In the genomic region with DNA sequence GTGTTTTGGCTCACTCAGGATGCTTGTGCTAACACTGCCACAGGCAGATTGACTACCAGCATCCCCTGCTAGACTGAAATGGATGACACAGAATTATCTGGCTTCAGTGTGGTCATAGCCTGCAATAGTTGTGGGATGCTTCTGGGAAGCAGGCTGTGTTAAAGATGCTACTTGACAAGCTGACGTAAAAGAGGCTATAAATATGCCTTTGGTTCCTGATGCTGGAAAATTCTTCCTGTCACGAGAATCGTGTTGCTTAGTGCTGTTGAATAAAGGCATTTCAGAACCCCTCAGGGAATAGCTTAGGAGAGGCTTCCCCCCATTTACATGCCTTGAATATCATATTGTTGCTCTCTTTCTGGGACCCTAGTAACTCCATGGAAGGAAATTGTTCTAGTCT, we compare ENCODE assay signal across 18 mouse cellular contexts.
"Had no signal": no experiment of that assay in that cellular context is flagged by ENCODE, and none has a peak within 500 bp of the region (broad histone marks: within the 10 kb centered on the region; RNA-seq: fewer than 3 reads in every experiment).

No protein-coding gene starts in this region.

- DNase-seq: kidney, adult 8-10 months; kidney, postnatal 14 days; kidney, postnatal 4 days; liver, embryonic 13.5 days; lung, adult 2 months; lung, postnatal 14 days; lung, postnatal 4 days; retina, postnatal 1 day; right cerebral cortex, postnatal 25 days; spleen, adult 18-20 months; thymus, postnatal 25 days had no signal

- H3K27ac ChIP-seq: kidney, embryonic 15.5 days; liver, embryonic 13.5 days; midbrain, embryonic 12.5 days; midbrain, embryonic 15.5 days; neural tube, embryonic 13.5 days; stomach, embryonic 15.5 days had no signal

- ATAC-seq: intestine, postnatal 0 days; midbrain, embryonic 15.5 days had no signal

- H3K36me3 ChIP-seq: kidney, embryonic 15.5 days; liver, embryonic 13.5 days; midbrain, embryonic 12.5 days; midbrain, embryonic 15.5 days; neural tube, embryonic 13.5 days; stomach, embryonic 15.5 days had no signal

- H3K9me3 ChIP-seq: kidney, embryonic 15.5 days; liver, embryonic 13.5 days; midbrain, embryonic 15.5 days; stomach, embryonic 15.5 days had no signal

- H3K9ac ChIP-seq: kidney, embryonic 15.5 days; liver, embryonic 13.5 days; midbrain, embryonic 12.5 days; midbrain, embryonic 15.5 days; neural tube, embryonic 13.5 days; stomach, embryonic 15.5 days had no signal

- H3K4me3 ChIP-seq: kidney, embryonic 15.5 days; liver, embryonic 13.5 days; midbrain, embryonic 12.5 days; midbrain, embryonic 15.5 days; myocyte; neural tube, embryonic 13.5 days; stomach, embryonic 15.5 days had no signal

- H3K4me2 ChIP-seq: kidney, embryonic 15.5 days; liver, embryonic 13.5 days; midbrain, embryonic 12.5 days; midbrain, embryonic 15.5 days; neural tube, embryonic 13.5 days; stomach, embryonic 15.5 days had no signal

- H3K4me1 ChIP-seq: kidney, embryonic 15.5 days; liver, embryonic 13.5 days; midbrain, embryonic 12.5 days; midbrain, embryonic 15.5 days; neural tube, embryonic 13.5 days; stomach, embryonic 15.5 days had no signal

- H3K27me3 ChIP-seq: kidney, embryonic 15.5 days; liver, embryonic 13.5 days; midbrain, embryonic 12.5 days; midbrain, embryonic 15.5 days; neural tube, embryonic 13.5 days; stomach, embryonic 15.5 days had no signal
